Mouse (Mus musculus) thymus, postnatal 10 days (tissue): ENCODE measurements around the gene Cnbd2.
A peak's percentile ranks its signal among the peaks of the same experiment; 100 is the strongest.

Experiments
- DNase-seq, 2 experiments: peaks; one replicate each; pipeline ENCODE4 v3.0.0; 2021; ENCODE audit warnings: low spot score in 2 of 2

Gene Cnbd2

DNA sequence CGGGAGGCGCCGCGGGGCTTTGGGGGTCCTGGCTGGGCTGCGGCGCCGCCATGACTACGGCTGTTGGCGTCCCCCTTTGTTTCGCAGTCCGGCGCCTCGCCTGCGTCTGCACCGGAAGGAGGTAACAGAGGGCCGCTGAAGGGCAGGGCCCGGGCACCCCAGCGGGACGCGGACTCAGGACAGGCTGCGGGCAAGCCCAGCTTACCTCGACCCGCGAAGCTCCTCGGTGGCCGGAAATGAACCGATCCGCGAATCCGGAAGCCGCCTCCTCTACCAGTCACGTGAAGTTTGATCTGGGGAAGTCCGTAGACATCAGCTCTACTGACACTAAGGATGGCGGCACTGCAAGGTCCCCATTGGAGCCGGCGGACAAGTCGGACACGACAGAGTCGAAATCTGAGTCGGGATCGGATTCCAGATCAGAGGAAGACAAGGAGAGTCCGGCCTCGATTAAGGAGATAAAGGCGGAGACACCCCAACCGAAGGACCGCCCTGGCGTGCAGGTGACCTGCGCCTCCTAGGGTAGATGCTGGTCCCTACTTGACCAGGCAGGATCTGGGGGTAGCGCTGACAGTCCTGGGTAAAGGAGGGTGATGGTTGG lies at the start of gene Cnbd2, which contains the start of gene Scand1:
Gene Cnbd2, plus strand, starts transcription at position 3 of the 601 bp plus-strand sequence.
Gene Scand1, minus strand, starts transcription at position 408 of the 601 bp plus-strand sequence.
- peak; percentile 71 to 75 for DNase-seq

DNA sequence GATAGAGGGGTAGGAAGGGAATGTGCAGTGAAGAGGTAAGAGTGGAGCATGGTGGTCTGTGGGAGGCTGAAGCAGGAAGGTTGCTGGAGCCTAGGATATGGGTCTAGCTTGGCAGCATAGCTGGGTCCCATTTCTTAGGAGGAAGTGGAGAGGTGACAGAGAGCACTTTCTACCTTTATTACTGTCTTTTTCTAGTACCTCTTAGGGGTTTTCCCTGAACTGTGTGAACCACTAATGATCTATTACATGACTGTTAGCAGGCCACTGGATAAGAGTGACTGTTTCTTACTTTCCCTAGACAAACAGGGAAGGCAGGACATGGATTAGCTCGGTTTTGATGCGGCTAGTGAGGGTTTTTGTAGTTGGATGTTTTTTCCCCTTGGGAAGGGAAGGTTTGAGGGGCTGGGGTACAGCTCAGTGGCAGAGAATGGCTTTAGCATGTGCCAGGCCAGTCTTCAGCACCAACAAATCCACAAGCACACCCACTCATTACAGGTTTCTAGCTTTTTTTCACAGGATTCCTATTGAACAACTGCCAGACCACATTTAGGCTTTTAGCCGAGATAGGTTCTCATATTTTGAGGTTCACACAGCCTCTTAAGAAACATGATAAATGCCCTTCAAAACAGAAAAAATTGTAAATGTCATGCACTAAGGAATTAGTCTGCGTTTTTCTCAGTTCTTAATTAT lies 48.8 kb upstream of the Cnbd2 start:
- no peak for DNase-seq

DNA sequence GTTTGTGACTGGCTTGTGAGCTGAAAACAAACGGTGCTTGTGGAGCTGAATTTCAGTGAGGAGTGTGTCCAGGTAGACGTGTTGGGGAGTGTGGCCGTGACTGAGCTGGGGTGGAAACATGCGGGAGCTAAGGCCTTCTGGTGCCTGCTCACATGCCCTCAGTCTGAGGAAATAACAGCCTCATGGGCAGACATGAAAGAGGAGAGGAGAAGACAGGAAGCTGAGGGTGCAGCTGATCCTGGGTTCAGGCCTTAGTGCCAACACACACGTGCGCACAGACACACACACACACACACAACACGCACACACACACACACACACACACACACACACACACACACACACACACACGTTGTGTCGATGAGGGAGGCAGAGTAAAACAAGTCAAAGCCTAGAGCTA lies 44.5 kb upstream of the Cnbd2 start:
- peak; percentile 17 to 33 for DNase-seq

DNA sequence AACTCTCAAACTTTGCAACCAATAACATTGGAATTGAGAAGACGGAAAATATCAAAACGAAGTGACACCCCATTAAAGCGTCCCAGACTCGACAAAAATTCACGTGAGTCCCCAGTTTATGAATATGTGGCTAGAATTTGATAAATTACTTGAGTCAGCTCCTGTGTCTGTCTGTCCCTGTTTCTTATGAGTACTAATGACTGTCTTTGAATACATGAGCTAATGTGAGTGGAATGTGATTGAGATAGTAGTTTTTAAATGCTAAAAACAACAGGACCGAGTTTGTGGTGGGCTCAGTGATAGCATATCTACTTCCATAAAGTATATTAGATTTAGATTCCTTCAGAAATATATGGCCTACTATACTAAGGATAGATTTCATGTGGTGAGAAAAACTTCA lies 39.5 kb upstream of the Cnbd2 start:
- DNase-seq: no peak

DNA sequence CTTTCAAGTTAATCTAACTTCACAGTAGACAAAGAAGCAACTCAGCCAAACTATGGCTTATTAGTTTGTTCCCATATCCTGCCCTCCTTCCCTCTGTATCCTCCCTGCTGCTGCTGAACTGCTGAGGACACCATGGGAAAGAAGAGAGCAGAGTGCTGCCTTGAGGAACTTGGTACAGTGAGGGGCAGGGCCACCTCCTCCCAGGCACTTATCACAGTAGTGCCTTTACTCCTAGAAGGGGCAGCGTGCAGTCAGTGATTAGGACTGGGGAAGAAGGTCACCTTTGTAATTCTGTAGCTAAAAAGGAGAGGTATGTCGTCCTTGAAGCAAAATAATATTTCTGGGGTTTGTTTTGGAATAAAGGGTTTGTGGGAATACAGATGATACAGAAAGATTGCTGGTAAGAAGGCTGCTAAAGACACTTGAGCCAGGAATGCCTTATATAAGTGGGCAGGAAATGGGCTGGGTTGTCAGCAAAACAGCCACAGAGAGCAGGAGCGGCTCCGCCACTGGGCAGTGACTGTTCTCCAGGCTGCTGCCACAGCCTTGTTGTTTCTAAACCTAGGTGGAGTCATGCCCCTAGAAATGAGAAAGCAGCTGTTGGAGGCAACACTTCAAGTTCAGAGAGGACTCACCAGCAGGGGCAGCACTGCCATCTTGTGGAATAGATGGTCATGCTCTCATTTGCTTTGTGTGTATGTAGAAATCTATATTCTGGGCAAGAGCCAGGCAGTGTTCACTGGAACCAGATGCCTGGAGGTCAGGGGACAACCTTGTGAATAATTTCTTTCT lies 33.7 kb upstream of the Cnbd2 start:
- DNase-seq: peak; percentile 78 to 85

DNA sequence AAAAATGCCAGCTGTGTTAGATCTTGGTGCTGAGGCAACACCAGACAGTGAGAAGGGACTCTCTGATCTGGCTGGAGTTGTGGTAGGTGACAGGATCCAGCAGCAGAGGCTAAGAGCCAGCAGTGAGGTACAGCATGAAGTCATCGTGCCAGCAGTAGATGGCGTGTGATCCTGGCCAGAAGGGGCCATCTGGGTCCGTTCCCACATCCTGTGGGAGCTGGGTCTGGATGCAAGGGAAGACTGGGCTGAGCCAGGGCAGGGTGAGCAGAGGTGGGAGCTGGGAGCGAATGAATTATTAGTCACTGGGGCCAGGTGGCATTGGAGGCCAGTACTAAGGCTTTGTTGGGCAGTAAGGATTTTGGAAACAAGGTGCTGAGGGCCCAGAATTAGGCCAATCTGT lies 30.9 kb upstream of the Cnbd2 start:
- DNase-seq: no peak

DNA sequence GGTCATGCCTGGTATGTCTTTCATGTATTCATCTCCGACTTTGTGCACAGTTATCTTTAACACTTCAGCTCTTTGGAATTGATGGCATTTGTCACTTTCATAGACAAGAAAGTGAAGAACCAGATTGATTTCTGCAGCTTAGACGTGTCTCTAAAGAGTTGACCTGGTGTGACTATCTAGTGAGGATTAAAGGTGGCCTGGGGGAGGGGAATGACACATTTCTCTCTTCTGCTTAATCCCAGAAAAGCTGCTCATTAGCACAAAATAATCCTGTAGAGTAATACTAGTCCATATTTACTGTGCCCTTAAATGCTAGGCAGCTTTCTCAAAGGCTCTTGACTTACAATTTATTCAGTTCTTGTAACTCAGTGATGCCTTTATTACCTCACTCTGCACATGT lies 26.9 kb upstream of the Cnbd2 start:
- DNase-seq: no peak

DNA sequence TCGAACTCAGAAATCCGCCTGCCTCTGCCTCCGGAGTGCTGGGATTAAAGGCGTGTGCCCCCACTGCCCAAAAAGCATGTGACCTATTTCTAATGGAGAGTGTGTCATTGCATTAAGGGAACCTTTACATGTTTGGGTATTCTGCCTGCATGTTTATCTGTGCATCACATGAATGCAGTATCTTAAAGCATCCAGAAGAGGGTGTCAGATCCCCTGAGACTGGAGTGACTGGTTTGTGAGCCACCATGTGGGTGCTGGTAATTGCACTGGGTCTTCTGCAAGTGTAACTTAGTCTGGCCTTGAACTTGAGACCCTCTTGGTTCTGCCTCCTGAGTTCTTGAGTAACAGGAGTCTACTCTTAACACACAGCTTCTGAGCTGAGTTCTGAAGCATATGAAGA lies 25.4 kb upstream of the Cnbd2 start:
- no peak for DNase-seq

DNA sequence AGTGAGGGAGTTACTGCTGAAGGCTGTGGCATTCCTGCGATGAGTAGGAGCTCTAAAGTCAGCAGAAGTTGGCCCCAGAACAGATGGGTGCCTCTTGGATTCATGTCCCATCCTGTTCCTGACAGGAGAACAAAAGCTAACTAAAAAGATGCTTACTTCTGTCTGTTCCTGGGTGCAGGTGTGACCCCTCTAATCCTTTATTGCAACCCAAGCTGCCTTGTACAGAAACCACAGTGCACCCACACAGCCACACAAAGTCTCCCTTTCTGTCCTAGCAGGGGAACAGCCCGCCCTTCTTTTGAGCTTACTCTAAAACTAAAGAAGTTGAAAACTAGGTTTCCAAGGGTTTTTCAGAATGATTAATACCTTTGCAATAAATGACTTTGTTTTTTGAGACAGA lies 23.9 kb upstream of the Cnbd2 start:
- peak; percentile 21 to 26 for DNase-seq

DNA sequence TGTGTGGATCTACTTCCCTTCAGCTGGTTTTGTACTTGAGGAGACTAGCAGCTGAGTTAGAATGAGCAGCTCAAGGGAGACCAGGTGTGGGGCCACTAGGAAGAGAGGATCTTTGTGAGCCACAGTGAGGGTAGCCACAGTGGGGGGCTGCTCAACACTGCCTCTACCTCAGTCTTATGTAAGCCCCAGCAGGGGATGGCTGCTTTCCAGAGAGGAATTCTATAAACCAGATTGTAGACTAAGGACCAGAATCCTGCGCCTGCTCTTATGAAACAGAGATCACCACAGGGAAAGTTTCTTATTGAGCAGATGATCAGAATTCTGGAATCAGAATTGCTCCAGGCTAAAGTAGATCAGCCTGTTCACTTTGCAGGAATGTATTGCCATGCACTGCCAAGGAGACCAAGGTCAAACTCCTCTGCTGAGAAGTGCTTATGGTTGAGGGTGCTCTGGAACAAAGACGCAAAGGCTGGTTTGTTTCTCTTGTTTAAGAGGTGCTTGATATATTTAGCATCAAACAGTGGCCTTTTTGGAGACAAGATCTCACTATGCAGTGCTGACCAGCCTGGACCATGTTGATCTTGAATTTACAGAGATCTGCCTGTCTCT lies 22.4 kb upstream of the Cnbd2 start:
- peak in 1 of 2 experiments; percentile 19 for DNase-seq

DNA sequence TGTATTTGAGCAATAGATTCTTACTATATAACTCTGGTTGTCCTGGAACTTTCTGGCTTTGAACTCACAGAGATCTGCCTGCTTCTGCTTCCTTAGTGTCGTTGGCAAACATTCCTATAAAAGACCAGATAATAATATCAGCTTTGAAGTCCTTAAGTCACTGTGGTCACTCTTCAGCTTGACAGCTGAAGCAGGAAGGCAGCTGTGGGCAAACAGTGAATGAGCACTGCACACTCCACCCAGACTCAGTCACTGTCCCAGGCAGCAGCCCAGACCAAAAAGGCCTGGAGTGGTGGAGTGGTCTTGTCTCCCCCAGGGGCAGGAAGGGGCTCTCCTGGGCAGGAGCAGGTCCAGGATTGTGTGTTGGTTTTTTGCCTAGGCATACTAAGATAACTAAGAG lies 20.1 kb upstream of the Cnbd2 start:
- DNase-seq: no peak

DNA sequence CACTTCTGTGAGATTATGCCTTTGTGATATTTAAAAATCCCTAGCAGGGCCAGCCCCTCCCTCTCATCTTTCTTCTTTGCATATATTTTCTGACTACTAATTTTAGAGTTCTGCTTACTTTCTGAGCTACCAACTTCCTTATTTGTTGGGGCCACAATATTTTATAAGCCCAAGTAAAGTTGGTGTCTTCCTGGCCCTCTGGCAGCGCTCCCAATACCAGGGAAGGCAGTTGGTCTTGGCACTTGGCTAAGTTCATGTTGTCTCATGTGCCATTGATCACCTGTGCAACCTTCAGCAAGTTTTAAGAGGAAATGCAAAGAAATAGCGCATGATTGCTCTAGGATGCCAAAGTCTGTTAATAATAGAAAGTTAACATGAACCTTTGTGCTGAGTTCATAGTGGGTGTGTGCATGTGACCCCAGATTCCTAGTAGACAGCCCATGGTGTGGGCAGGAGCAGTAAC lies 16.5 kb upstream of the Cnbd2 start:
- no peak for DNase-seq

DNA sequence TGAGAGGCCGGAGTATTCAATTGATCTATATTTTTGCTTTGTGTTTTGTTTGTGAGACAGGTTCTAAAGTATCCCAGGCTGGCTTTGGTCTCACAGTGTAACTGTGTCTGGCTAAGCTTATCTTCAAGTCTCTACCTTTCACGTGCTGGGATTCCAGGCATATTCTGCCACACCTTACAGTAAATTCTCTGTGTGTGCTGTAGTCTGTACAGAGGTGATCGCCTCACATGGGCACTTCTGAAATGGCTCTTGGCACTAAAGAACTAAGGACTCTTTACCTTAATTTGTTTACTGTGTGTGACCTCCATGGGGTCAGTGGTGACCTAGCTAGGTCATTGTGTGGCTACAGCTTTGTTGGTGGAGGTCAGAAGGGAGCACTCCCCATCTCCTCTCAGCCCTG lies 15.9 kb upstream of the Cnbd2 start:
- DNase-seq: no peak

DNA sequence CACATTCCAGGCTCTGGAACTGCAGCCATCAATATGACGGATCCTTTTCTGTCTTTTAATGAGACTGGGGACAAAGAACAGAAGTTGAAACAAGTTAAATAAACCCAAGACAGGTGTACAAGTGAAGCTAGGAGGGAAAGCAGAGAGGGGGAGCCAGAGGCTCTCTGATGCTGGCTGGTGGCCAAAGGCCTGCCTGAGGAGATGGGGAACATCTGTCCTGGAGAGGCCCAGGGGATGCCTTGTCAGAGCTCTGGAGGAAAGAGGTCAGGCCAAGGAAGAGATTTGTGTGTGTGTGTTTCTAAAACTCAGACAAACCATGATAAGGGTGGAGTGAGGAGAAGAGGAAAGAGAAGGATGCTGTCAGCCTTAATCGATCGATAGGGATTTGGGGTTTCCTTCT lies 14.4 kb upstream of the Cnbd2 start:
- DNase-seq: no peak

DNA sequence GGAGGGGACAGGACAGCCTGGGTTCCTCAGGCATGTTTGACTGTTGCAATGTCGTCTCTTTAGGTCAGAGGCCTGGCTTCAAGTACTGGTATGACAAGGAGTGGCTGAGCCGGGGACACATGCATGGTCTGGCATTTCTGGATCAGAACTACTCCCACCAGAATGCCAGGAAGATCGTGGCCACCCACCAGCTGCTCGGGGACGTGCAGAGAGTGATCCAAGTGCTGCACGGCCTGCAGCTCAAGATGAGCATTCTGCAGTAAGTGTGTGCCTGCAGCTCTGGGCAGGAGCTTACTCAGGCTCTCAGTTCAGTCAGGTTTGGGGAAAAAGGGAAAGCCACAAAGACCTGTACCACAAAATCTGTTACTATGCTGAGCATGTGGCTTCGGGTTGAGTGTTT lies 13.6 kb upstream of the Cnbd2 start:
- no peak for DNase-seq

DNA sequence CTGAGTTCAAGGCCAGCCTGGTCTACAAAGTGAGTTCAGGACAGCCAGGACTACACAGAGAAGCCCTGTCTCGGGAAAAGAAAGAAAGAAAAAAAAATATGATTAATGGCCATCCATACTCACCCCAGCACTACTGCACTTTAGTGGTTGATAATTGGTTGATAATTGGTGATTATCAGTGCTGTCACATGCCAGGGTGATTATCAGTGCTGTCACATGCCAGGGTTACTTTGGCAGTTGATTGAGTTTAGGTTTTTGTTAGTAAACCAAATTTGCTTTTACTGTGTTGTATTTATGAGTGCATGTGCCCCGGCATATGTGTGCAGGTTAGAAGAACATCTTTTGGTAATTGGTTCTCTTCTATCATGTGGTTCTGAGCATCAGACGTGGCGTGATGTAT lies 10.0 kb upstream of the Cnbd2 start:
- no peak for DNase-seq

DNA sequence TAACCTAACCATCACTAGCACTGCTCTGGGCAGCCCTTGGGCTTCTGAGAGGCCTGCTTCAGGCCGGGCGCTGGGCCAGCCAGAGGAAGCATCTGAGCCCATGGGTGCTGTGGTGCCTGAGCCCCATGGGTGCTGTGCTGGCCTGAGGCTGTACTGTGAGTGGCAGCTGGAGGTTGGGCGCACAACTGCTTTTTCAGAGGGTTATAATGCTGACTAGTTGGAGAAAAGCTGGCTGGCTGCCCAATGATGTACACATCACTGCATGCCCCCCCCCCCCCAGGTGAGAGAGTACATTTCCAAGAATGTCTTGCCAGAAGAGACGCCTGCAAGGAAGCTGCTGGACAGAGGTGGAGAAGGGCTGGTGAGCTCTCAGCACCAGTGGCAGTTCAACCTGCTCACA lies 7.7 kb upstream of the Cnbd2 start:
- DNase-seq: no peak

DNA sequence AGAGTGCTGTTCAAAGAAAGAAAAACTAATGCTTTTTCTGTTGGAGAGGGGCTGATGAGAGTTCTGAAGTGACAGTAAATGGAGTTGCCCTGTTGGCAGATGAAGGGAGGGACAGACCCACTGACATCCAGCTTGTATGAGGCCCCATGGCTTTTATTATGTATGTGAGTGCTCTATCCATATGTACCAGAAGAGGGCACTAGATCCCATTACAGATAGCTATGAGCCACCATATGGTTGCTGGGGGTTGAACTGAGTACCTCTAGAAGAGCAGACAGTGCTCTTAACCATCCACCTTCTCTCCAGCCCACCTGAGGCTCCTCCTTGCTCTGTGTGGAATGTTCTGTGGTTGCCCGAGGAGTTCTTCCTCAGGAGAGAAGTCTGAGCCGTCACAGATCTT lies 6.3 kb upstream of the Cnbd2 start:
- DNase-seq: peak in 1 of 2 experiments; percentile 22

DNA sequence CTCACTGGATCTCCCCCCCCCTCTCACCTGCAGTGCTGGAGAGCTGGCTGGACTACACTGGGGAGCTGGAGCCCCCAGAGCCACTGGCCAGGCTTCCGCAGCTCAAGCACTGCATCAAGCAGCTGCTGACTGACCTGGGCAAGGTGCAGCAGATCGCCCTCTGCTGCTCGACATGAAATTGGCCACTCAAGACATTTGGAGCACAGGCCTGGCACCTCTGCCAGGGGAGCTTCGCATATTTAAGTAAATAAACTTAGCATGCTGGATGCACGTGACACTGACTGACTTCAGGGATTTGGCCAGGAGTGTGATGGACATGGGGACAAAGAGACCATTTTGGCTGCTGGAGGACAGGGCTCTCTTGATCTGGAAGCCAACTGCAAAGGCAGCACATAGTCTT lies 4.8 kb upstream of the Cnbd2 start:
- DNase-seq: no peak

DNA sequence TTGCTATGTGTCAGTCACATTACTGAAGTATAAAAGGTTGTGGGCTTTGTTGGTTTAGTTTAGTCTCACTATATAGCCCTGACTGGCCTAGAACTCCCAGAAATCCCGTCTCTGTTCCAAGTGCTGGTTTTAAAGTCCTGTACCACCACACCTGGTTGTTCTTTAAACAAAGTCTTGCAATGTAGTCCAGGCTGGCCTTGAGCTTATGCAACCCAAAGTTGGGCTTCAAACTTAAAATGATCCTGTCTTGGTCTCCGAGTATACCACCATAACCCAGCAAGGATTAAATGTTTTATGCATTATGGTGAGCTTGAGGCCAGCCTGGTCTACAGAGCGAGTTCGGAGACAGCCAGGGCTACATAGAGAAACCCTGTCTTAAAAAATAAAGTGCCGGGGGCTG lies 2.2 kb upstream of the Cnbd2 start:
- DNase-seq: no peak

DNA sequence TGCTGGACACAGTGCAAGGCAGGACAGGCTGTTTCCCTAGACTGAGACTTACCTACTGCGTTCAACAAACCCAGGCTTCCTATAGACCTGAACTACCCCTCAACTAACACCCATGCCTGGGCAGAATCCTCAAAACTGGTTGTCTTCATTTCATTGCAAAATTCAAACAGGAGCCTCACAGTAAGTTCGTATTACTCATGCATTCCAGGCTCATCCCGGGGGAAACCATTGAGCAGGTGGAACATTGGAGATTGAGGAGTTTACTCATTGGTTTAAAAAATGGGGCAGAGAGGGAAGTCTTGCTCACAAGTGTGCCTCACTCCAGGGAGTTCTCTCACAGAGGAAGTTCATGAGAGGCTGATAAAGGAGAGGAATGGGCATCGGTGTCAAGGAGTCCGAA lies 1.6 kb upstream of the Cnbd2 start:
- no peak for DNase-seq

DNA sequence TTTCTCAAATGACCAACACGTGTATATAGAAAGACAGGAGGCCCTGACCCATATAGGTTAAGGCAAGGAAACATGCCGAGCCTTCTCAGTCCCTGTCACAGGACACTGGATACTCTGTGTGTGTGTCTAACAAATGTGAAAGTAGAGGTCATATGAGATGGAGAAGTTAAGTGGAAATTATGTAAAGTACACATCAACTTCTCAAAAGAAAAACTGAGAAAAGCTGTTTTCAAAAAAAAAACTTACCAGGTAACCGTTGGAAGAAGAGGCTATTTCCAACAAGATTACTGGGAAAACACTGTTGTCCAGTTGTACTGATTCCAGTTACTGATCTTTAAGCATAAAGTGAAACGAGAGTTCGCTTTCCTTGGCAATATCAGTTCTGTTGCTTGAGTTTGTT lies 1.2 kb upstream of the Cnbd2 start:
- DNase-seq: no peak
